Comparison of ENCODE assay signal across 8 mouse cellular contexts in the genomic region with DNA sequence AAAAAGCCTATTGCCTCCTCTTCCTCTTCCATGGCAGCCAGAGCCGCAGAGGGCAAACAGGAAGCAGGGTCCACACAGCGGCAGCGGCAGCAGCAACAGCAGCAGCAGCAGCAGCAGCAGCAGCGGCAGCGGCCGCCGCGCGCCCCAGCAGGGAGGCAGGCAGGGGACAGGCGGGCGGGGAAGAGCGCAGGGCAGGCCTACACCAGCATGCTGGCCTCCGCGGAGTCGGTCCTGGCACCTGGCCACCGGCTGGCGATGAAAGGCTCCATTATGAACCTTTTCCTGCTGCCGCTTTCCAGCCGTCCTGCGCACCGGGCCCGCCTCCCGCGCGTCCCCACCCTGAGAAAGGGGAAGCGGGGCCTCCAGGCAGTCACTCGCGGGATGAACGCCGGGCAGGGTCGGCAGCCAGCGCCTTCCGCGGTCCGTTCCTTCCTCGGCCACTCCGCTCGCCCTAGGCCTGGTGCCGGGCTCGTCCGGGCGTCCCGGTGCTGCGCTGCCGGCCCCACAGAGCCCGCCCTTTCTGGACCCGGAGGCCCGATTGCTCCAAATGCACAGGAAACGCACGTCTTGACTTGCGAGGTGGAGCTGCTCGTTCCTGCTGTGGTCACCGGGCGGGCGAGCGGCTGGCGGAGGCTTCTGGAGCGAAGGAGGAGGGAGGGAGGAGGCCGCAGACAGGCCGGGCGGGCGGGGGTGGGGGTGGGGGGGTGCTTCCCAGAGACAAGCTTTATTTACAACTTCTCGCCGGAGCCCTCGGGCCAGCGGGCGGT.
DNase-seq lines count a peak whose midpoint lies in the region; ATAC-seq and TF ChIP-seq lines count a peak whose summit lies in the region.

No protein-coding gene starts in this region.

- peak overlapping the region; percentile 34 for H3K27ac ChIP-seq in MEL (ENCODE audit: control insufficient read depth, low read depth, low read length)
- H3K27ac ChIP-seq in hindbrain, embryonic 13.5 days, result peak overlapping the region; percentile 98

- H3K27me3 ChIP-seq in MEL (ENCODE audit: control insufficient read depth in 1 of 2, insufficient read depth in 2 of 2, low read length in 2 of 2), result no peaks in the 10 kb centered on the region
- no peaks in the 10 kb centered on the region for H3K27me3 ChIP-seq in hindbrain, embryonic 13.5 days

- TF ChIP-seq CTCF in MEL (IDR thresholded peaks at IDR 0.05 in 2 of 3, conservative IDR thresholded peaks at IDR 0.05 in 1 of 3; ENCODE audit: control insufficient read depth in 1 of 3, insufficient read depth in 1 of 3, low read depth in 2 of 3, low read length in 3 of 3, poor library complexity in 1 of 3, severe bottlenecking in 1 of 3), result no peak

- TF ChIP-seq RAD21 in MEL (IDR thresholded peaks at IDR 0.05; ENCODE audit: low read depth, low read length), result no peak

- no peaks in the 10 kb centered on the region; the same call in 1 of the 2 replicates for H3K79me2 ChIP-seq in MEL (ENCODE audit: control insufficient read depth, insufficient read depth, low read length, poor library complexity)

- peaks cover 0 to 24% of the 10 kb centered on the region in 2 experiments; a peak in 2 of 4 replicates for H3K4me1 ChIP-seq in MEL (ENCODE audit: control insufficient read depth in 1 of 2, insufficient read depth in 2 of 2, low read length in 2 of 2)
- H3K4me1 ChIP-seq in hindbrain, embryonic 13.5 days (replicated peaks), result peaks cover 59% of the 10 kb centered on the region

- peak overlapping the region; percentile 61 to 87 for H3K4me3 ChIP-seq in MEL (ENCODE audit: control insufficient read depth in 1 of 2, insufficient read depth in 1 of 2, low read depth in 2 of 2, low read length in 2 of 2)
- peak overlapping the region; percentile 63 for H3K4me3 ChIP-seq in hindbrain, embryonic 13.5 days

- no peaks in the 10 kb centered on the region for H3K9me3 ChIP-seq in MEL (replicated peaks; ENCODE audit: insufficient read depth, low read length)
- no peaks in the 10 kb centered on the region for H3K9me3 ChIP-seq in hindbrain, embryonic 13.5 days

- peak in 1 of 2 experiments; percentile 35; a peak in 2 of 4 replicates for TF ChIP-seq POLR2A in MEL (IDR thresholded peaks at IDR 0.05; ENCODE audit: control insufficient read depth in 1 of 2, insufficient read depth in 1 of 2, low read depth in 1 of 2, low read length in 2 of 2, poor library complexity in 1 of 2)

- TF ChIP-seq EP300 in MEL (IDR thresholded peaks at IDR 0.05; ENCODE audit: low read depth in 1 of 2, low read length in 2 of 2), result no peak

- WGBS in hindbrain, embryonic 13.5 days, result under 1% methylated on average over 61 of the region's 67 CpGs

- peak; percentile 77 for ATAC-seq in hindbrain, embryonic 13.5 days (ENCODE audit: low FRiP score)

- peak overlapping the region; percentile 85 for H3K4me2 ChIP-seq in hindbrain, embryonic 13.5 days

- H3K9ac ChIP-seq in MEL (ENCODE audit: control insufficient read depth, low read depth, low read length, poor library complexity, severe bottlenecking), result peak overlapping the region; percentile 89
- peak overlapping the region; percentile 94 for H3K9ac ChIP-seq in hindbrain, embryonic 13.5 days

- H3K36me3 ChIP-seq in MEL (ENCODE audit: control insufficient read depth in 1 of 2, insufficient read depth in 2 of 2, low read length in 2 of 2), result peaks cover 0 to 2% of the 10 kb centered on the region in 2 experiments; a peak in 1 of 4 replicates
- H3K36me3 ChIP-seq in hindbrain, embryonic 13.5 days, result no peaks in the 10 kb centered on the region

- peak; percentile 89 for DNase-seq in MEL (ENCODE audit: low read depth, low spot score)
- peak; percentile 72 for DNase-seq in cerebellum, adult 9-10 months
- DNase-seq in frontal cortex, postnatal 14 days (ENCODE audit: low spot score in 2 of 2), result peak; percentile 73 to 77
- peak; percentile 65 for DNase-seq in left cerebral cortex, adult 11 months (ENCODE audit: low spot score)
- peak; percentile 91 for DNase-seq in lung, postnatal 36 days
- DNase-seq in retina, embryonic 14.5 days (ENCODE audit: low spot score), result peak; percentile 69
- DNase-seq in thymus, postnatal 36 days, result peak; percentile 75 to 82

TF ChIP-seq in MEL, 35 proteins besides CTCF, POLR2A, EP300 and RAD21:
- peak; percentile 15; the same call in 1 of the 2 replicates for TF ChIP-seq HCFC1 (IDR thresholded peaks at IDR 0.05; ENCODE audit: low read depth, low read length)
- TF ChIP-seq TCF12 (IDR thresholded peaks at IDR 0.05; ENCODE audit: low read depth, low read length), result no peak
- TF ChIP-seq NELFE (IDR thresholded peaks at IDR 0.05; ENCODE audit: low read depth, low read length), result no peak
- TF ChIP-seq SIN3A (IDR thresholded peaks at IDR 0.05; ENCODE audit: low read length), result no peak
- no peak for TF ChIP-seq E2F4 (IDR thresholded peaks at IDR 0.05; ENCODE audit: borderline replicate concordance, low read depth, low read length)
- TF ChIP-seq CHD1 (IDR thresholded peaks at IDR 0.05; ENCODE audit: low read depth, low read length), result no peak
- TF ChIP-seq TBP (IDR thresholded peaks at IDR 0.05; ENCODE audit: low read depth, low read length), result 0 out of 2 replicates have a peak, but pooled peaks have one; percentile 39
- TF ChIP-seq MEF2A (IDR thresholded peaks at IDR 0.05; ENCODE audit: extremely low read depth, insufficient replicate concordance, low read depth, low read length, poor library complexity, severe bottlenecking), result no peak
- TF ChIP-seq ELF1 (IDR thresholded peaks at IDR 0.05; ENCODE audit: low read depth, low read length), result 0 out of 2 replicates have a peak, but pooled peaks have one; percentile 21
- TF ChIP-seq USF1 (IDR thresholded peaks at IDR 0.05; ENCODE audit: low read depth, low read length), result no peak
- TF ChIP-seq RCOR1 (IDR thresholded peaks at IDR 0.05; ENCODE audit: low read depth, low read length), result no peak
- TF ChIP-seq MAZ (IDR thresholded peaks at IDR 0.05; ENCODE audit: low read depth, low read length), result 0 out of 2 replicates have a peak, but pooled peaks have one; percentile 27
- no peak for TF ChIP-seq ZC3H11A (IDR thresholded peaks at IDR 0.05; ENCODE audit: low read depth, low read length)
- peak; percentile 48; the same call in 1 of the 2 replicates for TF ChIP-seq NRF1 (IDR thresholded peaks at IDR 0.05; ENCODE audit: insufficient read depth, low read depth, low read length, poor library complexity, severe bottlenecking)
- peak; percentile 9; the same call in 1 of the 2 replicates for TF ChIP-seq MXI1 (IDR thresholded peaks at IDR 0.05; ENCODE audit: low read depth, low read length)
- no peak for TF ChIP-seq CHD2 (IDR thresholded peaks at IDR 0.05; ENCODE audit: low read length)
- TF ChIP-seq UBTF (IDR thresholded peaks at IDR 0.05; ENCODE audit: borderline replicate concordance, insufficient read depth, low read depth, low read length), result peak; percentile 98; the same call in 1 of the 2 replicates

Comparison
In these comparisons a context has a peak if more than half of its experiments do, and no peak if none do; other contexts are left out.
1. Peak in every context shown above with its lines: DNase-seq, ATAC-seq, H3K4me3 ChIP-seq and H3K27ac ChIP-seq.